Mouse (Mus musculus) MN1 (cell line): ENCODE data around the gene Ptpn1.

Experiments used
- DNase-seq: peaks from one replicate; pipeline ENCODE4 v3.0.0-alpha.2; 2016; ENCODE audit warnings: low spot score

The Ptpn1 gene

DNA sequence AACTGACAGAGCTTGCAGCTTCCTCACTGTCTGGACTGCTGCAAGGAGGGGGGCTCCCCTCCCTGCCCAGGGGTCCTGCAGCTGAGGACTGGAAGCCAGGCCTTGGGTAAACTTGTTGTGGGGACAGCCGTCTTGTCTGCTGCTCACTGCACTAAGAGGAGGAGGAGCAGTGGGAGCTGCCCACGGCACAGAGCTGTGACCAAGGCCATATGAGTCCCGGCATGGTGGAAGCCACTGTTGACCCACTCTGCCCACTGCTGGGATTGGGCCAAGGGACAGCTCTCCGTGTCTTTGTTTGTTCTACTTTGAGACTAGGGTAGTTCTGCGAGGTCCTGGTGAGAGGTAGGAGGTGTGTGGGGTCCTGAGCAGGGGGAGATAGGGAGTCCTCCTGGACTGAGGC, 40.3 kb downstream of the Ptpn1 start:
- DNase-seq = no peak

DNA sequence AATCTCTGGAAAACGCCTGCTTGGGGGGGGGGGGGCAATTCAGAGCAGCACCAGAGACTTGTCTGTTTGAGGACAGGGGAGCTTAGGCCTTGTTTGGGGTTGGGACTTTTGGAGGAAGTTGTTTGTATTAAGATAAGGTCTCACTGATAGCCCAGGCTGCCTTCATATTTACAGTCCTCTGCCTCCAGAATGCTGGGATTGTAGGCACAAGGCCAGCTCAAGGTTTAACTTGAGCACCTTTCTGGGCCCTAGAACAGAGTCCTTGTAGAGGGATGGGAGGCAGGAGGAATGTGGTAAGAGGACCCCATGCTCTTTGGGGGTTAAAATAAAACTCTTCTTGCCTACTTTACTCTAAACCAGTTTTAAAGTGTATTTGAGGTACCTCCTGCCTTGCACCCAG, 41.0 kb downstream of the Ptpn1 start:
- DNase-seq = no peak

DNA sequence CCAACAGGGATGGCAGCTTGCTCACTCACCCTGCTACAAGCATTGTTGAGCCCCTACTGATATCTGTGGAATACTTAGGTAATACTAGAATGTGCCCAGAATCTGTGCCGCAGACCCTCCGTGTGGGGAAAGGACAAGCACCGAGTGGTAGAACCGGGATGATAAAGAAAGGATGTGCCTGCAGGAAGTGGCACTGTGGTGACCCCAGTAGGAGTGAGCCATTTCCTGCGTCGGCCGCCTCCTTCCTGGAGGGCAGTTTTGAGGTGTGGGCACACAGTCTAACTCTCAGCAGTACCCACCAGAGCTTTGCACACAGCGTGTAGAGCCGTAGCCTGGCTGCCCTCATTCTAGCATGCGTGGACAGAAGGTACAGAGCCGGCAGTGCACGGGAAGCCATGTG, 43.9 kb downstream of the Ptpn1 start:
- no peak for DNase-seq

DNA sequence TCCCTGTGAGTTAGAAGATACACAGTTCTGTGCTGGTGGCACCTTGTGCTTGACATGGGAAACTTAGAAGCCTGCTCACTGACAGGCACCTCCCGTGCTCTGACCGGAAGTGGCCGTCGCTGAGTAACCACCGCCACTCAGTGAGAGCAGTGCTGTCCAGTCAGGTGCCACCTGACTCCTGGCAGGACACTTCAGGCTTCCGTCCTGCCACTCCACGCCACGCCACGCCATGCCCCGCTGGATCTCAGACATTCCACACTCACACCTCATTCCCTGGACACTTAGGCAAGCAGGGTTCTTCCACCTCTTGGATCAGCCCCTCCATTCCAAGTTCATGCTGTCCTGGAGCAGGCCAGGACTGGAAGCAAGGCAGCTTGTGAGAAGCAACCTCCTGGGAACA, 46.4 kb downstream of the Ptpn1 start:
- no peak for DNase-seq

DNA sequence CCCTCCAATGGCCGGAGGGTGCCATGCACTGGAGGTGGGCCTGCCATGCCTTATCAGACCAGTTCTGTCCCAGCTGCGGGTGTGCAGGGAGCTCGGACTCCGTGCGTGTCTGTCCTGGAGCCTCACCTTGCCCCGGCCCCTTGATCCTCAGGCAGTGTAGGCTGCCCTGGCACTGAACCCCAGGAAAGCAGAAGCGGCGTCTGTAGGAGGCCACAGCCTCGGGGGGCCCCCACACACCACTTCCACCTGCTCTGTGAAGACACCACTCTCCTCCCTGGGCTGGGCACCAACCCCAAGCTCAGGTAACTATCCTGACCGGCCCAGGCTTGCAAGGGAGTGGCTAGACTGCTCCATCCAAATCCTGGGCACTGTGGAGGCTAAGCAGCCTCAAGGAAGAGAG, 48.5 kb downstream of the Ptpn1 start:
- DNase-seq = no peak

- DNase-seq = no peak
Measured at GRCm38 (mm10) chr2:167982646-167983045, 50.8 kb downstream of the Ptpn1 start.

DNA sequence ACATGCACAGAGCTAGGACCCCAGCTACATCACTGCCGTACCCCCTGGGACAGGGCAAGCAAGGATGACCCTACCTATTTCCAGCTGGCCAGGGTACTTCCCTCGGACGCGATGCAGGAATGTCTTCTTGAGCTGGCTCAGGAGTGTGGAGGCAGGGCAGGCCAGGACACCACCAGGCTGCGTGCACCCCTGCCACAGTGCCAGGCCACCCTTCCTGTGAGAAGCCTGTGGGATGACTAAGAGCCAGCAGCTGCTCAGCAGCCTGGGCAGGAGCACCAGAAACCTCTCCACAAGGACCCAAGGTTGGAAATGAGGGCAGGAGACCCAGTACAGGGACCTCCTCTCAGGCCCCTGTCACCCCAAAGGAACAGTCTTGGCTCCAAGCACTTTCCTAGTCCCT, 52.5 kb downstream of the Ptpn1 start:
- peak; percentile 47 for DNase-seq

DNA sequence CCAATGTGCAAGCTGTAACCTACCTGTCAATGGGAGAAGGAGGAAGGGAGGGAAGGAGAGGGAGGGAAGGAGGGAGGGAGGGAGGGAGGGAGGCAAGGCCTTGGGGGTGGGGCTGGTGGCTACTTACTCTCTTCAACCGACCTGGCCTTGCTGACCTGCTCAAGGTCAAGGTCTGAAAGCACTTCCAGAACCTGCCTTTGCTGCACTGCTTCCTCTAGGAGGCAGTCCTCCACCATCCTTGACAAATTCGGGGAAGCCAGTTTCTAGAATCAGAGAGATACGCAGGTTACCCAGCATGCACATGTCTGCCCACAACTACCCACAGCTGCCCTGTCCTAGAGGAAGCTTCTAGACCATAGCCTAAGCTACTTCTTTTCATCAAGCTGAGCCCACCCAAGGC, 53.1 kb downstream of the Ptpn1 start:
- peak; percentile 33 for DNase-seq

GRCm38 (mm10) chr2:167986762-167987161, 54.9 kb downstream of the Ptpn1 start:
- peak; percentile 54 for DNase-seq

DNA sequence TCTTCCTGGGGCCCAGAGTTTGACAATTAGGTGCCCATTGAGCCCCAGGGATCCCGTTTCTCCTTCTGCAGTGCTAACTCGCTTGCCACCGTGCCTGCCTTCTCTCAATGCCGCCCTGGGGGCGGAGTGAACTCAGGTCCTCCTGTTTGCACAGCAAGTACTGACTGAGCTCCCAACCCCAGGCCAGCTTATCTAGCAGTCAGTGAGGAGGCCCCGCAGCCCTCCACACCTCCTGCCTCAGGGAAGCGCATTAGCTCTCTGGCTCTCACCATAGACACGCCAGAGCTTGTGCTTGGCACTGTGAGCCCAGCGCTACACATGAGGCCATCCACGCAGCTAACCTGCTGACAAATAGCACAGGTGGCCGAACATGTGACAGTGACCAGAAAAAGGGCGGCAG, 55.8 kb downstream of the Ptpn1 start:
- DNase-seq = no peak

DNA sequence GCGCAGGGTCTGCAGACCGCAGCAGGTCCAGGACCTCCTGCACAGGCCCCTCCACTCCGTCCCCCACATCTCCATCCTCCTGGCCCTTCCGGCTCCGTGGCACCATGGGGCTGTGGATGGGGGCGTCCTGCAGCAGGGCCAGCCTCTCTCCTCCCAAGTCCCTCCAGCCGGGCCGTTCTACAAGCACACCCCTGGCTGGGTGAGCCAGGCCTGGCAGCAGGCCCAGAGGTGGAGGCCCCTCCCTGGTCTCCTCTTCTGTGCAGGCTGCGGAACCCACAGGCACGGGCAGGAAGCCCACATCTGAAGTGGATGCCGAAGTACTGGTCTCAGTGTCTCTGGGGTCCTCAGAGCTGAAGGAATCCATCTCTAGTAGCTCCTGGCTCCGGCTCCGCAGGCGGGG, 57.5 kb downstream of the Ptpn1 start:
- DNase-seq = peak; percentile 82

DNA sequence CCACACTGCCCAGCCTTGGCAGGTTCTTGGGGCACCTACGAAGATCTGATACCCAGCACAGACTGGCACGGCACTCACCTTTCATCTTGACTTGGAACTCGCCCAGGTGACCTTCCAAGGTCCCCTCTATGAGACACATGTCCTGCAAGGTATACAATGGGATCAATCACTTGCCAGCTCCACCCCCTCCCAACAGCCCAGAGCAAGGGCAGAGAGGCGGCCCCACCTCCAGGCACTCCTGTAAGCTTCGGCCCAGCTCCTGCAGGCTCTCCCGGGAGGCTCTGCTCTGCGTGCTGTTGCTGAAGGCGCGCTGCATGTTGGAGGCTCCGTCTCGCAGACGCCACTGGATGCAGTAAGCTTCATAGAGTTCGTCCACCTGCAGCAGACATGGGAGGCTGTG, 61.4 kb downstream of the Ptpn1 start:
- DNase-seq = no peak

- no peak for DNase-seq
Measured at GRCm38 (mm10) chr2:167995870-167996635, 64.2 kb downstream of the Ptpn1 start.

DNA sequence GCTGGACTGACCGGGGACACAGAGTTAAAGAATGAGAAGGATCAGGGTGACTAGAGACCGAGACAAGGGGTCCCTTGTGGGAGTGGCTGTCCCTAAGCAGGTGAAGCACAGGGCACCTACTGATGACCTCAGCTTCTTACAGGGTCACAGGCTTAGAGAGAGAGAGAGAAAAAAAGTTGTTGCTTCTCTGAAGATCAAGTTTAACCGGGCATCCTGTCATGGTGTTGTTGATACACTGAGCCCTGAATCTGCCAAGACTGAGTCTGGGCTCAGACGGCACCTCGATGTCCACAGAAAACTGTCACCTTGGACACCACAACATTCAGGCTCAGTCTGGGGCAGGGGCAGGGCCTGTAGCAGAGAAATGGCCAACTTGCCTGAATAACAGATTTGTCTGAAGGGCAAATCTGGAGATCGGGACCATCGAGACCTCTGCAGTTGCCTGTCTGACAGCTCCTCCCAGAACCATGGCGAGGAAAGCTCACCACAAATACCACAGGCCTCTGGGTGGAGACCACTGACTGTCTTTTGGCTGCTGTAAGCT, 64.9 kb downstream of the Ptpn1 start:
- no peak for DNase-seq

GRCm38 (mm10) chr2:167997562-167997961, 65.7 kb downstream of the Ptpn1 start:
- DNase-seq = no peak

DNA sequence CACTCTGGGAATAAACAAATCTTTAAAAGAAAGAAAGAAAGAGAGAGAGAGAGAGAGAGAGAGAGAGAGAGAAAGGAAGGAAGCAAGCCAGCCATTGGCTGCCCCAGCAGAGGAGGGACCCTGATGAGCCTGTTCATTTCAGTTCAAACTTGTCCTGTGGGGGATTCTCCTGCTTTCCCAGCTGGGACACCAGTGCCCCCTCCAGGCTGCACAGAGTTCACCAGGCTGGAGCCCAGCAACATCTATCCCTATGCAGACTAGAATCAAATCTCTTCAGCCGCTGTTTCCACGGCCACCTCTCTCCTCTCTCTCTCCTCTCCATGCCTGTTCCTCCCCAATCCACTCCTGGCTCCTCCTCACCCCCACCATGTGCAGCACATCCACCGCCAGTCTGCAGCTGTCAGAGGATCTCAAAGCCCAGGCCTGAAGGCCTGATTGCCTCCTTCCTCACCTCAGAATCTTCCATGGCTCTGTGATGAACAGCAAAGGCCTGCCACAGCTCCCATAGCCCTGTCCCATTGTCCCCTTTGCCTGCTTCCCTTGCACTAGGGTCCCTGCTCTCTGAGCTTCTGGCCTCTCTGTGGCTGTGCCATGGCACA, 67.4 kb downstream of the Ptpn1 start:
- no peak for DNase-seq

GRCm38 (mm10) chr2:168002188-168002587, 70.3 kb downstream of the Ptpn1 start:
- DNase-seq = no peak

GRCm38 (mm10) chr2:168002884-168003283, 71.0 kb downstream of the Ptpn1 start:
- DNase-seq = no peak

DNA sequence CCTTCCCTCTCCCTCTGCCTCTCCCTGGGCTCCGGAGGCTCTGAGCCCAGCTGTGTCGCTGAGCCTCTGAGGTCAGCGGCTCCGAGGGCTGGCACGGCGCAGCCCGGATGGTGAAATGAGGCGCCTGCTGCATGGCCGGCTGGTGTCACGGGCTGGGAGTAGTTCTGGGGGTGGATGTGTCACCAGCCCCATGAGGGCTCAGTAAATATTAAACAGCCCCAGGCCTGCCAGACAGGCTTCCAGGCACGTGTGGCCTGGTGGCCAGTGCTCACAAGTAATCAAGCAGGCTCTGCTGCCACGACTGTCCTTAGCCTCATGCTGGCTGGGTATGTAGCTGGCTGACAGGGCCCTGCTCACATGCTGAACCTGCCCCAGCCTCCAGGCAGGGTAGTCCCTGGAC, 71.6 kb downstream of the Ptpn1 start:
- DNase-seq = peak; percentile 83

DNA sequence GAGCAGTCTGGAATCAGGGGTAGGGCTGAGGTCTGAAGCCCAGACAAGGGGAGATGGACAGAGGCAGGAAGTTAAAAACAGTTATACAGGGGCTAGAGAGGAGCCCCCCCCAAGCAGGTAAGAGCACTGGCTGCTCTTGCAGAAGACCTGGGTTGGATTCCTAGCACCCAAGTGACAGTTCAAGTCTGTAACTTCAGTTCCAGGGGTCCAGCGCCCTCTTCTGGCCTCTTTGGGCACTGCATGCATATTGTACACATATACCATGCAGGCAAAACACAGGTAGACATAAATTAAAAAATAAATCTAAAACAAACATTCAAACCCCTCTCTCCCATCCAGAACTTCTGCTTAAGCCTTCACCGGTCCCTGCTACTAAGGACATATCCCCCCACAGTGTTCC, 72.5 kb downstream of the Ptpn1 start:
- DNase-seq = no peak

GRCm38 (mm10) chr2:168005005-168005404, 73.1 kb downstream of the Ptpn1 start:
- no peak for DNase-seq

- no peak for DNase-seq
Measured at GRCm38 (mm10) chr2:168005616-168006015, 73.8 kb downstream of the Ptpn1 start.

- DNase-seq = no peak
Measured at GRCm38 (mm10) chr2:168006489-168006888, 74.6 kb downstream of the Ptpn1 start.

- no peak for DNase-seq
Measured at GRCm38 (mm10) chr2:168008132-168008531, 76.3 kb downstream of the Ptpn1 start.
